Mouse (Mus musculus): ENCODE measurements around the gene Irf3. TPM values are rescaled to one million over a fixed set of nuclear protein-coding genes. Genes with fewer than 3 reads are reported as not detected.

Gene Irf3
- polyA plus RNA-seq (2015; fragmentation: Nextera tagmentation; extraction: Ambion mirVana), result 46.8 and 50.0 TPM in 2 replicates

GRCm38 (mm10) chr7:44997231-44997939, at the start of gene Irf3:
TSS of gene Irf3 (plus strand) at chr7:44997648.

GRCm38 (mm10) chr7:44974383-44975116, 22.9 kb upstream of the Irf3 start, which contains the start of gene Cpt1c:
TSS of gene Cpt1c (minus strand) at chr7:44974851.

GRCm38 (mm10) chr7:44986192-44986878, 11.1 kb upstream of the Irf3 start, which contains the start of gene Prmt1:
TSS of gene Prmt1 (minus strand) at chr7:44986568.

GRCm38 (mm10) chr7:44998501-44998955, 1.1 kb downstream of the Irf3 start, which contains the start of gene Bcl2l12:
TSS of gene Bcl2l12 (minus strand) at chr7:44998712.

GRCm38 (mm10) chr7:45015957-45016612, 18.6 kb downstream of the Irf3 start, which contains the start of gene Scaf1:
TSS of gene Scaf1 (minus strand) at chr7:45016363.

GRCm38 (mm10) chr7:45017242-45018061, 20.0 kb downstream of the Irf3 start, which contains the start of gene Rras:
TSS of gene Rras (plus strand) at chr7:45017961.

Small RNA genes lying within 50 kb of the gene (microRNA-seq; reads per million reads assigned to microRNA genes)
- 0.21 to 1.2 reads per million in 2 experiments for gene Mir7054

Other genes starting within 250 kb of the Irf3 start
- 19.5 and 19.6 TPM in 2 replicates for gene Vrk3, start 249.2 kb upstream of the Irf3 start, polyA plus RNA-seq (2015; fragmentation: Nextera tagmentation; extraction: Ambion mirVana)
- gene Zfp473, start 246.6 kb upstream of the Irf3 start, polyA plus RNA-seq (2015; fragmentation: Nextera tagmentation; extraction: Ambion mirVana), result 0.09 and 0.21 TPM in 2 replicates
- 35.6 and 36.2 TPM in 2 replicates for gene Nup62, start 181.6 kb upstream of the Irf3 start, polyA plus RNA-seq (2015; fragmentation: Nextera tagmentation; extraction: Ambion mirVana)
- 1.1 and 1.4 TPM in 2 replicates for gene Il4i1, start 181.3 kb upstream of the Irf3 start, polyA plus RNA-seq (2015; fragmentation: Nextera tagmentation; extraction: Ambion mirVana)
- gene Atf5, start 181.0 kb upstream of the Irf3 start, polyA plus RNA-seq (2015; fragmentation: Nextera tagmentation; extraction: Ambion mirVana), result 5.4 and 7.6 TPM in 2 replicates
- gene Akt1s1, start 148.7 kb upstream of the Irf3 start, polyA plus RNA-seq (2015; fragmentation: Nextera tagmentation; extraction: Ambion mirVana), result 113 and 122 TPM in 2 replicates
- 69.5 and 72.2 TPM in 2 replicates for gene Tbc1d17, start 148.6 kb upstream of the Irf3 start, polyA plus RNA-seq (2015; fragmentation: Nextera tagmentation; extraction: Ambion mirVana)
- gene Pnkp, start 140.5 kb upstream of the Irf3 start, polyA plus RNA-seq (2015; fragmentation: Nextera tagmentation; extraction: Ambion mirVana), result 20.1 and 24.8 TPM in 2 replicates
- gene Ptov1, start 127.9 kb upstream of the Irf3 start, polyA plus RNA-seq (2015; fragmentation: Nextera tagmentation; extraction: Ambion mirVana), result 285 and 322 TPM in 2 replicates
- 58.9 and 61.2 TPM in 2 replicates for gene Med25, start 104.9 kb upstream of the Irf3 start, polyA plus RNA-seq (2015; fragmentation: Nextera tagmentation; extraction: Ambion mirVana)
- 17.2 and 18.5 TPM in 2 replicates for gene Fuz, start 101.6 kb upstream of the Irf3 start, polyA plus RNA-seq (2015; fragmentation: Nextera tagmentation; extraction: Ambion mirVana)
- gene Ap2a1, start 68.2 kb upstream of the Irf3 start, polyA plus RNA-seq (2015; fragmentation: Nextera tagmentation; extraction: Ambion mirVana), result 39.7 and 41.5 TPM in 2 replicates
- 0.10 and 0.15 TPM in 2 replicates for gene Tsks, start 54.4 kb upstream of the Irf3 start, polyA plus RNA-seq (2015; fragmentation: Nextera tagmentation; extraction: Ambion mirVana)
- 7.1 and 8.2 TPM in 2 replicates for gene Cpt1c, start 22.8 kb upstream of the Irf3 start, polyA plus RNA-seq (2015; fragmentation: Nextera tagmentation; extraction: Ambion mirVana)
- 287 and 322 TPM in 2 replicates for gene Prmt1, start 11.1 kb upstream of the Irf3 start, polyA plus RNA-seq (2015; fragmentation: Nextera tagmentation; extraction: Ambion mirVana)
- gene Bcl2l12, start 1.1 kb downstream of the Irf3 start, polyA plus RNA-seq (2015; fragmentation: Nextera tagmentation; extraction: Ambion mirVana), result 24.3 and 26.6 TPM in 2 replicates
- 19.9 and 21.5 TPM in 2 replicates for gene Scaf1, start 18.7 kb downstream of the Irf3 start, polyA plus RNA-seq (2015; fragmentation: Nextera tagmentation; extraction: Ambion mirVana)
- gene Rras, start 20.3 kb downstream of the Irf3 start, polyA plus RNA-seq (2015; fragmentation: Nextera tagmentation; extraction: Ambion mirVana), result 165 and 172 TPM in 2 replicates
- 5.4 and 6.6 TPM in 2 replicates for gene Prr12, start 55.2 kb downstream of the Irf3 start, polyA plus RNA-seq (2015; fragmentation: Nextera tagmentation; extraction: Ambion mirVana)
- gene Nosip, start 64.8 kb downstream of the Irf3 start, polyA plus RNA-seq (2015; fragmentation: Nextera tagmentation; extraction: Ambion mirVana), result 44.0 and 45.1 TPM in 2 replicates
- gene Prrg2, start 65.0 kb downstream of the Irf3 start, polyA plus RNA-seq (2015; fragmentation: Nextera tagmentation; extraction: Ambion mirVana), result 20.2 and 23.5 TPM in 2 replicates
- 177 and 263 TPM in 2 replicates for gene Rcn3, start 94.6 kb downstream of the Irf3 start, polyA plus RNA-seq (2015; fragmentation: Nextera tagmentation; extraction: Ambion mirVana)
- 95.2 and 152 TPM in 2 replicates for gene Fcgrt, start 106.2 kb downstream of the Irf3 start, polyA plus RNA-seq (2015; fragmentation: Nextera tagmentation; extraction: Ambion mirVana)
- gene Rps11, start 126.8 kb downstream of the Irf3 start, polyA plus RNA-seq (2015; fragmentation: Nextera tagmentation; extraction: Ambion mirVana), result 745 and 781 TPM in 2 replicates
- gene Rpl13a, start 131.1 kb downstream of the Irf3 start, polyA plus RNA-seq (2015; fragmentation: Nextera tagmentation; extraction: Ambion mirVana), result 925 and 1,005 TPM in 2 replicates
- gene Gm45713, start 138.6 kb downstream of the Irf3 start, polyA plus RNA-seq (2015; fragmentation: Nextera tagmentation; extraction: Ambion mirVana), result 0.52 and 0.86 TPM in 2 replicates
- gene Flt3l, start 138.8 kb downstream of the Irf3 start, polyA plus RNA-seq (2015; fragmentation: Nextera tagmentation; extraction: Ambion mirVana), result 1.0 and 2.3 TPM in 2 replicates
- gene Pih1d1, start 156.7 kb downstream of the Irf3 start, polyA plus RNA-seq (2015; fragmentation: Nextera tagmentation; extraction: Ambion mirVana), result 50.8 and 52.5 TPM in 2 replicates
- 18.4 and 21.6 TPM in 2 replicates for gene Aldh16a1, start 156.9 kb downstream of the Irf3 start, polyA plus RNA-seq (2015; fragmentation: Nextera tagmentation; extraction: Ambion mirVana)
- gene Slc17a7, start 166.3 kb downstream of the Irf3 start, polyA plus RNA-seq (2015; fragmentation: Nextera tagmentation; extraction: Ambion mirVana), result 0.22 and 0.46 TPM in 2 replicates
- 0.15 TPM in 1 of 2 replicates, not detected in the other for gene Gfy, start 181.9 kb downstream of the Irf3 start, polyA plus RNA-seq (2015; fragmentation: Nextera tagmentation; extraction: Ambion mirVana)
- gene Pth2, start 183.3 kb downstream of the Irf3 start, polyA plus RNA-seq (2015; fragmentation: Nextera tagmentation; extraction: Ambion mirVana), result not detected in 2 replicates
- gene Ccdc155, start 207.2 kb downstream of the Irf3 start, polyA plus RNA-seq (2015; fragmentation: Nextera tagmentation; extraction: Ambion mirVana), result 1.0 and 2.0 TPM in 2 replicates
- 0.23 and 6.5 TPM in 2 replicates for gene Dkkl1, start 214.5 kb downstream of the Irf3 start, polyA plus RNA-seq (2015; fragmentation: Nextera tagmentation; extraction: Ambion mirVana)
- gene Tead2, start 218.1 kb downstream of the Irf3 start, polyA plus RNA-seq (2015; fragmentation: Nextera tagmentation; extraction: Ambion mirVana), result 28.9 and 29.6 TPM in 2 replicates
- gene Cd37, start 241.5 kb downstream of the Irf3 start, polyA plus RNA-seq (2015; fragmentation: Nextera tagmentation; extraction: Ambion mirVana), result 3.6 and 5.9 TPM in 2 replicates
- gene Slc6a16, start 243.4 kb downstream of the Irf3 start, polyA plus RNA-seq (2015; fragmentation: Nextera tagmentation; extraction: Ambion mirVana), result not detected in 2 replicates

Measured in skeletal muscle tissue, postnatal 0 days (tissue).